In the genomic region with DNA sequence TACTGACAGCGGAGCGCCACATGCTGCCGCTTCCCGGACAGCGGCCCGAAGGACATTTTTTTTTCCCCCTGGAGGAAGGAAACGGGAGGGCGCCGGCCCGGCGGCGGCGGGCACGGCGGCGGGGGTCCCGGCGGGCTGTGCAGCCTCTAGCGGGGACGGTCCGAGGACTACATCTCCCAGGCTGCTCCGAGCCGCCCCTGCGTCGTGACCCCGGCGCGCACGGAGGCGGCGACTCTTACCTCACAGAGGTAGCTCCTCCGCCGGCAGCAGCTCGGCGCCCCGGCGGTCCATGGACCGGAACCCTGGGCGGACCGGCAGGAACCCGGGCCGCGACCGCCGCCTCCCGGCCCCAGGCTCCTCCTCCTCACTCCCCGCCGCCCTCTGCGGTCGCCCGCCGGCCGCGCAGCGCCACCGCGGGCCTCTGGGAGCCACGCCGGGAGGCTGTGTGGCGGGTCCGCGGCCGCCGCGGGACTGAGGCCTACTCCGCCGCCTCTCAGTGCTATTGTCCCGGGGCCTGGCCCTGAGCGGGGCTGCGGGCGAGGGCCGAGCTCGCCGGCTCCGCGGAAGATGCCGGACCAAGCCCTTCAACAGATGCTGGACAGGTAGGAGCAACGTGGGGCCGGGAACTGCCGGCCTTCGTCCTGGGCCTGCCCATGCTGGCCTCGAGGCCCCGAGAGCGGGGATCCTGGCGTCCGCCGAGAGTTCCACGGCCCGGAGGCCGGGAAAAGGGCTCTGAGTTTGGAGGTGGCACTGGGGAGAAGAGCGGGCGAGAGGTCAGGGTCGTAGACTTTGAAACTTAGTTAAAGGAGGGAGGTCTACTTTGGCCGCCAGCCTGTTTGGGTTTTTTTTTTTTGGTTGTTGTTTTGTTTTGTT, we compare ENCODE assay signal across 1 mouse cellular context.
TF ChIP-seq lines count a peak whose summit lies in the region.

A gene (plus strand): TSS at position 241 of the 873 bp plus-strand sequence.

TF ChIP-seq in MEL, 35 proteins besides CTCF, POLR2A, EP300 and RAD21 (continued from another document):
- TF ChIP-seq BHLHE40 (IDR thresholded peaks at IDR 0.05; ENCODE audit: borderline replicate concordance, low read depth, low read length) (no peak), NRF1 (IDR thresholded peaks at IDR 0.05; ENCODE audit: insufficient read depth, low read depth, low read length, poor library complexity, severe bottlenecking) (peak; percentile 74)
TF ChIP-seq in MEL: peak in this region for 13.
